Mouse (Mus musculus): ENCODE data around the gene Dpm2.

Gene Dpm2

GRCm38 (mm10) chr2:32618051-32618450 is 47.4 kb downstream of the Dpm2 start:
- DNase-seq: no peak

GRCm38 (mm10) chr2:32620682-32621516 is 50.2 kb downstream of the Dpm2 start:
- DNase-seq: no peak

DNA sequence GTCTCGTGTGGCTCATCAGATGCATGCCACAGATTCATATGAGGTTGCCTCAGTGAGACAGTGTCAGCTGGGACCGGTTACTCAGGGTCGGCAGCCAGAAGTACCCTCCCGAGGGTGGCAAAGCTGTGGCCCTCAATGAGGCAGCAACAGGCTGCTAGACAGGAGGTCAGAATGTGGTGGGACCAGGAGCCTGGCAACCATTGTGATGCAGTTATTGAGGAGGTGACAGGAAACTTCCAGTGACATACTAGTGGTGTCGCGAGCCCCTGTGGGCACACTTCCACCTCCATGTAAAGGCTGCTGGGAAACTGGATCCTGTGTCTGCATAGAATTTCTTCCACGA is 50.8 kb downstream of the Dpm2 start, which contains the start of gene Ak1:
Gene Ak1, plus strand, starts transcription at position 242 of the 343 bp plus-strand sequence.
- no peak for DNase-seq
